Mouse (Mus musculus): Measurements from ENCODE around the gene Asf1b. TPM values are rescaled to one million over a fixed set of nuclear protein-coding genes. Genes with fewer than 3 reads are reported as not detected.
"Not testable (repeated sequence)": the region's sequence is repeated elsewhere in the genome, so short reads cannot be mapped to it uniquely, and the experiment has no call there.

Asf1b gene
- polyA plus RNA-seq, 1 experiment from 2014 or later: 40.9 TPM

DNA sequence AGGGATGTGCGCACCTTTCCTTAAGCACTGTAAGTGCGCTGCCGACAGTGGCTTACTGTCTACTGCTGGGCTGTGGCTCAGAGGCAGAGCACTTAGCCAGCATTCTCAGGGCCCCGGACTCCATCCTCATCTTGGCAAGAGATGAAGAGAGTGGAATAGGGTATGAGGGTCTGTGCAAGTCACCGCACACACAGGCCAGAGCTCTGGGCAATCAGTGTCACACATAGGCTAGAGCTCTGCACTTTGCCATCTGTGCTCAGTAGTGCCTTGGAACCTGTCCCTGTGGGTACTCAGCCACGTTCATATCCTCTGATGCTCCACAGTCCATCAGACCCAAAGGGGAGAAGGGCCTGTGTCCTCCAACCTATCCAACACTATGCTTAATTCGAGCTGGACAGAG lies 26.2 kb downstream of the Asf1b start:
- WGBS: 94% methylated on average over 7 of the region's 7 CpGs
- no peak overlapping the region for H3K9ac ChIP-seq
- H3K9me3 ChIP-seq (replicated peaks): no peaks in the 10 kb centered on the region
- no peak overlapping the region for H3K4me3 ChIP-seq
- H3K27me3 ChIP-seq: no peaks in the 10 kb centered on the region
- H3K4me1 ChIP-seq: peaks cover 20% of the 10 kb centered on the region
- peaks cover 60% of the 10 kb centered on the region for H3K36me3 ChIP-seq
- no peak overlapping the region for H3K4me2 ChIP-seq (replicated peaks)
- no peak for ATAC-seq (ENCODE audit: low FRiP score)
- H3K27ac ChIP-seq: no peak overlapping the region

DNA sequence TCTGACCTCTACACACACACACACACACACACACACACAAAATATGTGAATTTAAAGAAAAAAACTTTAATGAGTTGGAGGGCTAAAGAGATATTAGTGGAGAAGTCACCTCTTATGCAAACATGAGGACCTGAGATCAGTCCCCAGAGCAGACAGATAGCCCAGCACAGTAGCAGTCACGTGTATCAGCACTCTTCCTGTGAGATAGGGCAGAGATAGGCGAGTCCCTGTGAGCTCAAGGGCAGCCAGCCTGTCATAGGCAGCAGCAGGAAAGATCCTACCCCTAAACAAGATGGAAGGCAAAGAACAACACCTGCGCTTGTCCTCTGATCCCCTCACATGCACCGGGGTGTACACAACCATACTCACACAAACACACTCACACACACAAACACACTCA lies 27.1 kb downstream of the Asf1b start:
- H3K9me3 ChIP-seq (replicated peaks): no peaks in the 10 kb centered on the region
- H3K4me1 ChIP-seq: peaks cover 12% of the 10 kb centered on the region
- no peaks in the 10 kb centered on the region for H3K27me3 ChIP-seq
- no peak for ATAC-seq (ENCODE audit: low FRiP score)
- H3K27ac ChIP-seq: no peak overlapping the region
- no peak overlapping the region for H3K4me2 ChIP-seq (replicated peaks)
- H3K9ac ChIP-seq: no peak overlapping the region
- H3K36me3 ChIP-seq: peaks cover 69% of the 10 kb centered on the region
- 93% methylated on average over 4 of the region's 4 CpGs for WGBS
- H3K4me3 ChIP-seq: no peak overlapping the region

- not testable (repeated sequence) for ATAC-seq (ENCODE audit: low FRiP score); H3K9ac ChIP-seq; H3K9me3 ChIP-seq (replicated peaks); H3K4me3 ChIP-seq; H3K4me1 ChIP-seq; H3K27ac ChIP-seq; H3K27me3 ChIP-seq; H3K4me2 ChIP-seq (replicated peaks)
- H3K36me3 ChIP-seq: peaks cover 76% of the 10 kb centered on the region
- 96% methylated on average over 2 of the region's 2 CpGs for whole genome bisulfite sequencing
Observed at GRCm38 (mm10) chr8:83983222-83983621, 27.9 kb downstream of the Asf1b start.

GRCm38 (mm10) chr8:83989243-83989642 lies 33.9 kb downstream of the Asf1b start:
- Histone ChIP-seq H3K4me3 (no peak overlapping the region), H3K36me3 (peaks cover 75% of the 10 kb centered on the region), H3K4me2 (replicated peaks) (no peak overlapping the region), H3K27ac (no peak overlapping the region), H3K9ac (no peak overlapping the region), H3K27me3 (no peaks in the 10 kb centered on the region), H3K9me3 (replicated peaks) (no peaks in the 10 kb centered on the region), H3K4me1 (no peaks in the 10 kb centered on the region)
- ATAC-seq (ENCODE audit: low FRiP score): no peak
- 90% methylated on average over 7 of the region's 7 CpGs for WGBS

DNA sequence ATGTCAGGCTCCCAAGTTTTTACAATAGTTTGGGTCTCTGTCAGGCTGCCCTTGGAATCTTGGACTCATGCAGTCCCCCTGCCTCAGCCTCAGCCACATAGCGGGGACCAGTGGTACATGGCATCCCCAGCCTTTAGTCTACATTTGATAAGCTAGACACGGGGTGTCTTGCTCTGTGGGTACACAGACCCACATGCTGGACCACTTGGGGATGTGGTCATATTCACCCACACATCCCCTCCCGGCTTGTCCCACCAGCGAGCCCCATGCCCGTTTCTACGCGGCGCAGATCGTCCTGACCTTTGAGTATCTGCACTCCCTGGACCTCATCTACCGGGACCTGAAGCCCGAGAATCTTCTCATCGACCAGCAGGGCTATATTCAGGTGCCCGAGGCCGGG lies 34.9 kb downstream of the Asf1b start:
- WGBS: 94% methylated on average over 14 of the region's 14 CpGs
- Histone ChIP-seq H3K27ac (no peak overlapping the region), H3K36me3 (peaks cover 74% of the 10 kb centered on the region), H3K4me2 (replicated peaks) (no peak overlapping the region), H3K9ac (no peak overlapping the region), H3K4me1 (no peaks in the 10 kb centered on the region), H3K27me3 (no peaks in the 10 kb centered on the region), H3K4me3 (no peak overlapping the region), H3K9me3 (replicated peaks) (no peaks in the 10 kb centered on the region)
- ATAC-seq (ENCODE audit: low FRiP score): no peak

- H3K4me1 ChIP-seq: peaks cover 9% of the 10 kb centered on the region
- no peaks in the 10 kb centered on the region for H3K27me3 ChIP-seq
- H3K36me3 ChIP-seq: peaks cover 56% of the 10 kb centered on the region
- no peak overlapping the region for H3K9ac ChIP-seq
- no peaks in the 10 kb centered on the region for H3K9me3 ChIP-seq (replicated peaks)
- no peak overlapping the region for H3K27ac ChIP-seq
- ATAC-seq (ENCODE audit: low FRiP score): no peak
- no peak overlapping the region for H3K4me3 ChIP-seq
- no peak overlapping the region for H3K4me2 ChIP-seq (replicated peaks)
- WGBS: 80% methylated on average over 2 of the region's 2 CpGs
Observed at GRCm38 (mm10) chr8:83992488-83992887, 37.2 kb downstream of the Asf1b start.

GRCm38 (mm10) chr8:83994030-83994429 lies 38.7 kb downstream of the Asf1b start:
- no peak for ATAC-seq (ENCODE audit: low FRiP score)
- Histone ChIP-seq H3K4me3 (no peak overlapping the region), H3K36me3 (peaks cover 42% of the 10 kb centered on the region), H3K9ac (no peak overlapping the region), H3K4me1 (peaks cover 16% of the 10 kb centered on the region), H3K27ac (no peak overlapping the region), H3K9me3 (replicated peaks) (no peaks in the 10 kb centered on the region), H3K4me2 (replicated peaks) (no peak overlapping the region), H3K27me3 (no peaks in the 10 kb centered on the region)
- 86% methylated on average over 3 of the region's 3 CpGs for WGBS

DNA sequence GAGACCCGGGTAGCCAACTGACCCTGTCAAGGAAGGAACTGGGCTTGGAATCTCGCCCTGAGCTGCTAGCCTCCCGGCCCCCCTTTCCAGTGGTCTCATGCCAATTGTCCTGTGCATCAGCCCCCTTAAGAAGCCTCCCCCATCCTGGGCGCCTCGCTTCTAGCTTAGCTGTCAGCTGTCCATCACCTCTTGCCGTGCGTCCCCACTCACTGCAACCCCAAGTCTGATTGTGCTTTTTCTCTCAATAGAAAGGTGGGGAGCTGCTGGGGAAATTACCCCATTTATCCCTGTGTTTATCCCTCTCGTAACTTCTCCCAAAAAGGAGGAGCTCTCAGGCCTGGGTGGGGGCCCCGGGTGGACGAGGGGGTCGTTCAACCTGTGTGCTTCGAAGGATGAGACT lies 40.7 kb downstream of the Asf1b start:
- peak overlapping the region; percentile 68 for H3K4me2 ChIP-seq (replicated peaks)

GRCm38 (mm10) chr8:83996567-83997505 lies 41.5 kb downstream of the Asf1b start:
- Histone ChIP-seq H3K4me1 (peaks cover 35% of the 10 kb centered on the region), H3K9me3 (replicated peaks) (no peaks in the 10 kb centered on the region), H3K4me3 (peak overlapping the region; percentile 80), H3K36me3 (peaks cover 38% of the 10 kb centered on the region), H3K27ac (peak overlapping the region; percentile 99), H3K4me2 (replicated peaks) (peak overlapping the region; percentile 68), H3K9ac (peak overlapping the region; percentile 94), H3K27me3 (peaks cover 26% of the 10 kb centered on the region)
- under 1% methylated on average over 38 of the region's 103 CpGs for WGBS
- peak; percentile 74 for ATAC-seq (ENCODE audit: low FRiP score)

More for the DNA sequence above, 40.7 kb downstream of the Asf1b start:
- ATAC-seq (ENCODE audit: low FRiP score): no peak
- peaks cover 17% of the 10 kb centered on the region for H3K27me3 ChIP-seq
- no peak overlapping the region; the same call in 1 of the 2 replicates for H3K9ac ChIP-seq
- peak overlapping the region; percentile 99; the same call in 1 of the 2 replicates for H3K27ac ChIP-seq
- no peaks in the 10 kb centered on the region for H3K9me3 ChIP-seq (replicated peaks)
- H3K36me3 ChIP-seq: peaks cover 42% of the 10 kb centered on the region
- peak overlapping the region; percentile 80; the same call in 1 of the 2 replicates for H3K4me3 ChIP-seq
- WGBS: 12% methylated on average over 12 of the region's 12 CpGs
- peaks cover 26% of the 10 kb centered on the region for H3K4me1 ChIP-seq

GRCm38 (mm10) chr8:83997511-83998141 lies 42.3 kb downstream of the Asf1b start, which contains the start of gene Samd1:
Gene Samd1 (plus strand): TSS chr8:83997672.
- Histone ChIP-seq H3K9ac (peak within 1 kb of the TSS; percentile 94), H3K4me3 (peak within 1 kb of the TSS; percentile 86), H3K4me1 (peaks cover 35% of the 10 kb centered on the region), H3K9me3 (replicated peaks) (no peaks in the 10 kb centered on the region), H3K36me3 (peaks cover 33% of the 10 kb centered on the region), H3K27ac (peak within 1 kb of the TSS; percentile 99), H3K4me2 (replicated peaks) (peak within 1 kb of the TSS; percentile 79), H3K27me3 (peaks cover 28% of the 10 kb centered on the region)
- ATAC-seq (ENCODE audit: low FRiP score): no peak
- 0% methylated on average over 27 of the region's 112 CpGs for WGBS

DNA sequence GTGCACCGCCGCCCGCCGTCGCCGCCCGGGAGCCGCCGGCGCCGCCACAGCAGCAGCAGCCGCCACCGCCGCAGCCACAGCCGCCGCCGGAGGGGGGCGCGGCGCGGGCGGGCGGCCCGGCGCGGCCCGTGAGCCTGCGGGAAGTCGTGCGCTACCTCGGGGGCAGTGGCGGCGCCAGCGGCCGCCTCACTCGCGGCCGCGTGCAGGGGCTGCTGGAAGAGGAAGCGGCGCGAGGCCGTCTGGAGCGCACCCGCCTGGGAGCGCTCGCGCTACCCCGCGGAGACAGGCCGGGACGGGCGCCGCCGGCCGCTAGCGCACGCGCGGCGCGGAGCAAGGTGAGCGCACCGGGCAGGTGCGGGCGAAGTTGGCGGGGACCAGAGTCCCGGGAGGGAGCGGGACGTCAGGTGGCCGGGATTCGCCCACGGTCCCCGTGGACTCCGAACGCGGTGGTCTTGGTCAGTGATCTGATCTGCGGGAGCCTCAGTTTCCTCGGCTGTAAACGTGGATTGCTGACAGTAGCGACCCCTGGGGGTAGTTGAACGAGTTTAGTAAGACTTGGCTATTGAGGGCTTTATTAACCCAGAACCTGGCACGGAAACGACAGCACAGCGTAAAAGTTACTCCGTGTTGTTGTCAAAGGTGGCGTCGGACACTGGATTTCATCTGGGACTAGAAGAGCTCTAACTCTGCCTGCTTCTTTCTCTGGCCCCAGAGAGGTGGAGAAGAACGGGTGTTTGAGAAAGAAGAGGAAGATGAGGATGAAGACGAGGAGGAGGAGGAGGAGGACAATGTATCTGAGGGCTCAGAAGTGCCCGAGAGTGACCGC lies 43.1 kb downstream of the Asf1b start:
- Histone ChIP-seq H3K9me3 (replicated peaks) (no peaks in the 10 kb centered on the region), H3K9ac (peak overlapping the region; percentile 80), H3K27me3 (peaks cover 33% of the 10 kb centered on the region), H3K27ac (peak overlapping the region; percentile 90), H3K36me3 (peaks cover 32% of the 10 kb centered on the region; the same call in 1 of the 2 replicates), H3K4me2 (replicated peaks) (peak overlapping the region; percentile 79), H3K4me3 (peak overlapping the region; percentile 86), H3K4me1 (peaks cover 39% of the 10 kb centered on the region)
- WGBS: 1% methylated on average over 70 of the region's 92 CpGs
- peak; percentile 26 for ATAC-seq (ENCODE audit: low FRiP score)

All from hindbrain, embryonic 12.5 days (tissue).